Mouse (Mus musculus): ENCODE measurements around the gene Mms19.
"Not testable (repeated sequence)": the region's sequence is repeated elsewhere in the genome, so short reads cannot be mapped to it uniquely, and the experiment has no call there.

The Mms19 gene

GRCm38 (mm10) chr19:41933179-41934086 lies 47.5 kb downstream of the Mms19 start, which contains the start of the genes Exosc1 and Zdhhc16:
TSS of gene Exosc1 (minus strand) at chr19:41933423.
TSS of gene Zdhhc16 (plus strand) at chr19:41933480.
- peak; percentile 97 for DNase-seq (ENCODE audit: low spot score in 2 of 2)

- no peak for DNase-seq (ENCODE audit: low spot score in 2 of 2)
Measured at GRCm38 (mm10) chr19:41932686-41933085, 48.3 kb downstream of the Mms19 start.

GRCm38 (mm10) chr19:41920412-41921067 lies 60.4 kb downstream of the Mms19 start:
- no peak for DNase-seq (ENCODE audit: low spot score in 2 of 2)

- no peak for DNase-seq (ENCODE audit: low spot score in 2 of 2)
Measured at GRCm38 (mm10) chr19:41919471-41919870, 61.5 kb downstream of the Mms19 start.

- DNase-seq (ENCODE audit: low spot score in 2 of 2): no peak
Measured at GRCm38 (mm10) chr19:41916853-41917252, 64.1 kb downstream of the Mms19 start.

- DNase-seq (ENCODE audit: low spot score in 2 of 2): no peak
Measured at GRCm38 (mm10) chr19:41915294-41915693, 65.7 kb downstream of the Mms19 start.

GRCm38 (mm10) chr19:41914592-41914882 lies 66.4 kb downstream of the Mms19 start:
- DNase-seq (ENCODE audit: low spot score in 2 of 2): not testable (repeated sequence)

- DNase-seq (ENCODE audit: low spot score in 2 of 2): no peak
Measured at GRCm38 (mm10) chr19:41913774-41914591, 67.0 kb downstream of the Mms19 start.

- no peak for DNase-seq (ENCODE audit: low spot score in 2 of 2)
Measured at GRCm38 (mm10) chr19:41912121-41913080, 68.6 kb downstream of the Mms19 start.

- DNase-seq (ENCODE audit: low spot score in 2 of 2): peak; percentile 96 to 97
Measured at GRCm38 (mm10) chr19:41911178-41912073, 69.5 kb downstream of the Mms19 start, which contains the start of gene Pgam1. TSS of gene Pgam1 (plus strand) at chr19:41911923.

- no peak for DNase-seq (ENCODE audit: low spot score in 2 of 2)
Measured at GRCm38 (mm10) chr19:41910396-41910795, 70.6 kb downstream of the Mms19 start.

- no peak for DNase-seq (ENCODE audit: low spot score in 2 of 2)
Measured at GRCm38 (mm10) chr19:41908736-41909135, 72.2 kb downstream of the Mms19 start.

- no peak for DNase-seq (ENCODE audit: low spot score in 2 of 2)
Measured at GRCm38 (mm10) chr19:41907079-41907760, 73.7 kb downstream of the Mms19 start.

GRCm38 (mm10) chr19:41906311-41907078 lies 74.5 kb downstream of the Mms19 start:
- no peak for DNase-seq (ENCODE audit: low spot score in 2 of 2)

GRCm38 (mm10) chr19:41905246-41905645 lies 75.7 kb downstream of the Mms19 start:
- DNase-seq (ENCODE audit: low spot score in 2 of 2): no peak

- no peak for DNase-seq (ENCODE audit: low spot score in 2 of 2)
Measured at GRCm38 (mm10) chr19:41902848-41903593, 77.9 kb downstream of the Mms19 start.

GRCm38 (mm10) chr19:41901696-41902095 lies 79.3 kb downstream of the Mms19 start:
- DNase-seq (ENCODE audit: low spot score in 2 of 2): no peak
